Comparison of ENCODE assay signal across 11 mouse cellular contexts in the genomic region with DNA sequence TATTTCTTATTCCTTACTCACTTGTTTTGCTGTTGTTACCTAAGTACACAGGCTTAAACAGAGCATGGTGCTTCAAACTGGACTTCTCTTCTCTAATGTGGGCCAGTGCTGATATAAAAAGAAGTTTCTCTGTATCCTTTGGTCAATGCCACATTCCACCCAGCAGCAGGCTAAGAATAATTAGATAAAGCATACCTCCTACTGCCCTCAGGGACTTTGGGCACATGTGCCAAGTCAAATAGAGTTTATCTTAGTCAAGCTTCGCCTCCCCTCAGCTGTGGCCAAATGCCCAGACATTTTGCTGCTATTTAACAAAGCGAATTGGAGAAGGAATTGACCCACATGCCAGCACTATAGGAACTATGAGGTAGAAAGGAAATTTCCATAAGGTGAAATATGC.
DNase-seq lines count a peak whose midpoint lies in the region; ATAC-seq lines count a peak whose summit lies in the region.
"Had no signal": no experiment of that assay in that cellular context is flagged by ENCODE, and none has a peak within 500 bp of the region (broad histone marks: within the 10 kb centered on the region; RNA-seq: fewer than 3 reads in every experiment).

No protein-coding gene starts in this region.

- H3K4me3 ChIP-seq in hindbrain, embryonic 15.5 days: no peak overlapping the region
- H3K4me3 ChIP-seq in hindbrain, embryonic 10.5 days: no peak overlapping the region
- H3K4me3 ChIP-seq in kidney, embryonic 16.5 days (ENCODE audit: low read length): no peak overlapping the region
- H3K4me3 ChIP-seq: limb, embryonic 13.5 days; megakaryocyte, embryonic 14.5 days had no signal

- H3K27me3 ChIP-seq in hindbrain, embryonic 15.5 days: no peaks in the 10 kb centered on the region
- no peaks in the 10 kb centered on the region for H3K27me3 ChIP-seq in hindbrain, embryonic 10.5 days (ENCODE audit: insufficient read depth, poor library complexity, severe bottlenecking)
- no peaks in the 10 kb centered on the region for H3K27me3 ChIP-seq in kidney, embryonic 16.5 days (ENCODE audit: insufficient read depth, low read length)
- H3K27me3 ChIP-seq: limb, embryonic 13.5 days; megakaryocyte, embryonic 14.5 days had no signal

- no peak overlapping the region for H3K4me2 ChIP-seq in hindbrain, embryonic 15.5 days
- no peak overlapping the region for H3K4me2 ChIP-seq in kidney, embryonic 16.5 days (replicated peaks; ENCODE audit: low read depth, low read length)
- H3K4me2 ChIP-seq: limb, embryonic 13.5 days had no signal

- DNase-seq in hindbrain, embryonic 10.5 days (ENCODE audit: low spot score): no peak
- peak; percentile 66 for DNase-seq in brain, adult 2 months (ENCODE audit: low read depth, low spot score)
- DNase-seq in heart, adult 8-10 months (ENCODE audit: low spot score): peak; percentile 52
- no peak for DNase-seq in layer of hippocampus, postnatal 14 days (ENCODE audit: low spot score in 2 of 2)
- no peak for DNase-seq in B cell, adult 2 months
- DNase-seq in gastrocnemius, adult 8-10 months (ENCODE audit: low spot score in 2 of 2): no peak
- DNase-seq: right cerebral cortex, postnatal 25 days had no signal

- H3K27ac ChIP-seq in hindbrain, embryonic 15.5 days (replicated peaks): no peak overlapping the region
- no peak overlapping the region for H3K27ac ChIP-seq in hindbrain, embryonic 10.5 days
- H3K27ac ChIP-seq in kidney, embryonic 16.5 days (ENCODE audit: low read length): no peak overlapping the region
- H3K27ac ChIP-seq: limb, embryonic 13.5 days had no signal

- H3K4me1 ChIP-seq in hindbrain, embryonic 15.5 days (replicated peaks): peaks cover 14% of the 10 kb centered on the region; the same call in 1 of the 2 replicates
- H3K4me1 ChIP-seq in hindbrain, embryonic 10.5 days (replicated peaks): peaks cover 8% of the 10 kb centered on the region
- H3K4me1 ChIP-seq in kidney, embryonic 16.5 days (ENCODE audit: insufficient read depth, low read length): peaks cover 10% of the 10 kb centered on the region
- H3K4me1 ChIP-seq: limb, embryonic 13.5 days; megakaryocyte, embryonic 14.5 days had no signal

- ATAC-seq in hindbrain, embryonic 15.5 days (ENCODE audit: low FRiP score, low read depth): 0 out of 2 replicates have a peak, but pooled peaks have one; percentile 19
- peak; percentile 37 for ATAC-seq in kidney, embryonic 16.5 days (ENCODE audit: low FRiP score, low TSS enrichment)

- no peak overlapping the region for H3K9ac ChIP-seq in hindbrain, embryonic 15.5 days
- no peak overlapping the region for H3K9ac ChIP-seq in kidney, embryonic 16.5 days (replicated peaks; ENCODE audit: low read length)
- H3K9ac ChIP-seq: limb, embryonic 13.5 days had no signal

- no peaks in the 10 kb centered on the region for H3K9me3 ChIP-seq in hindbrain, embryonic 15.5 days
- no peaks in the 10 kb centered on the region for H3K9me3 ChIP-seq in hindbrain, embryonic 10.5 days
- no peaks in the 10 kb centered on the region for H3K9me3 ChIP-seq in kidney, embryonic 16.5 days (ENCODE audit: low read length)
- H3K9me3 ChIP-seq: limb, embryonic 13.5 days; megakaryocyte, embryonic 14.5 days had no signal

- no peaks in the 10 kb centered on the region for H3K36me3 ChIP-seq in hindbrain, embryonic 15.5 days
- H3K36me3 ChIP-seq in hindbrain, embryonic 10.5 days: no peaks in the 10 kb centered on the region
- H3K36me3 ChIP-seq in kidney, embryonic 16.5 days (ENCODE audit: insufficient read depth, low read length): no peaks in the 10 kb centered on the region
- H3K36me3 ChIP-seq: limb, embryonic 13.5 days had no signal

- 34% methylated on average over 2 of the region's 2 CpGs for WGBS in hindbrain, embryonic 15.5 days
- 78% methylated on average over 2 of the region's 2 CpGs for WGBS in hindbrain, embryonic 10.5 days
- WGBS in kidney, embryonic 16.5 days: 43% methylated on average over 2 of the region's 2 CpGs

Comparison
In these comparisons a context has a peak if more than half of its experiments do, and no peak if none do; other contexts are left out.
1. DNase-seq: peak in brain, adult 2 months (single experiment) and heart, adult 8-10 months (single experiment); none in hindbrain, embryonic 10.5 days (single experiment), layer of hippocampus, postnatal 14 days (0 of 2), B cell, adult 2 months (0 of 2) and gastrocnemius, adult 8-10 months (0 of 2).